Mouse (Mus musculus) neural tube, embryonic 12.5 days (tissue): ENCODE data around the gene Snx30. TPM values are rescaled to one million over a fixed set of nuclear protein-coding genes. Genes with fewer than 3 reads are reported as not detected.
"Not testable (repeated sequence)": the region's sequence is repeated elsewhere in the genome, so short reads cannot be mapped to it uniquely, and the experiment has no call there.

Experiments
- ATAC-seq: fragments of 200-750 bp; cut with Nextera tagmentation; 2 replicates; pipeline ENCODE4 v1.8.0; 2017; ENCODE audit warnings: low read depth, mild to moderate bottlenecking, moderate TSS enrichment, moderate library complexity; ENCODE audit not compliant: low FRiP score
- H3K27ac ChIP-seq: fragments of 300-500 bp; sonication (generic); 2 replicates; pipeline ENCODE4 v1.5.1; 2016
- H3K27me3 ChIP-seq: fragments of 300-500 bp; sonication (generic); replicated peaks from 2 replicates; pipeline ENCODE4 v1.6.1; 2016; ENCODE audit warnings: mild to moderate bottlenecking
- H3K36me3 ChIP-seq: fragments of 300-500 bp; sonication (generic); 2 replicates; pipeline ENCODE4 v1.6.1; 2016; ENCODE audit warnings: mild to moderate bottlenecking
- H3K4me1 ChIP-seq: fragments of 300-500 bp; sonication (generic); 2 replicates; pipeline ENCODE4 v1.6.1; 2016
- H3K4me2 ChIP-seq: fragments of 300-500 bp; sonication (generic); replicated peaks from 2 replicates; pipeline ENCODE4 v1.6.1; 2016; ENCODE audit warnings: mild to moderate bottlenecking
- H3K4me3 ChIP-seq: fragments of 300-500 bp; sonication (generic); 2 replicates; pipeline ENCODE4 v1.5.1; 2016
- H3K9ac ChIP-seq: fragments of 300-500 bp; sonication (generic); 2 replicates; pipeline ENCODE4 v1.6.1; 2016; ENCODE audit warnings: mild to moderate bottlenecking
- H3K9me3 ChIP-seq: fragments of 300-500 bp; sonication (generic); 2 replicates; pipeline ENCODE4 v1.6.1; 2016; ENCODE audit warnings: mild to moderate bottlenecking
- WGBS: fragments of 180-500 bp; shearing (Covaris S2); methylation state at CpG from one replicate; pipeline ENCODE4 v1.1.7; 2016; 5-methylcytosine and 5-hydroxymethylcytosine counted together
- polyA plus RNA-seq: library from polyadenylated mRNA; unstranded; fragments of >200 nt; fragmentation: Nextera tagmentation; extraction: Ambion mirVana; gene quantifications from 2 replicates; pipeline ENCODE4 v1.2.1, GENCODE M21; 2016

The Snx30 gene
- polyA plus RNA-seq, 1 experiment from 2014 or later = 17.1 TPM

- Histone ChIP-seq H3K27me3 (no peaks in the 10 kb centered on the region), H3K9me3 (no peaks in the 10 kb centered on the region), H3K4me1 (peaks cover 9% of the 10 kb centered on the region), H3K9ac (no peak overlapping the region), H3K27ac (no peak overlapping the region), H3K4me3 (no peak overlapping the region), H3K36me3 (peaks cover 13% of the 10 kb centered on the region; the same call in 1 of the 2 replicates), H3K4me2 (no peak overlapping the region)
- ATAC-seq = no peak
- 83% methylated on average over 3 of the region's 3 CpGs for WGBS
These were observed 27.8 kb upstream of the Snx30 start for GRCm38 (mm10) chr4:59777828-59778227.

- no peak overlapping the region for H3K4me3 ChIP-seq
- H3K27me3 ChIP-seq = no peaks in the 10 kb centered on the region
- H3K9ac ChIP-seq = no peak overlapping the region
- no peak overlapping the region for H3K4me2 ChIP-seq
- ATAC-seq = no peak
- H3K4me1 ChIP-seq = peaks cover 11% of the 10 kb centered on the region
- no peaks in the 10 kb centered on the region for H3K36me3 ChIP-seq
- H3K9me3 ChIP-seq = no peaks in the 10 kb centered on the region
- H3K27ac ChIP-seq = no peak overlapping the region
- 31% methylated on average over 1 of the region's 1 CpGs for WGBS
These were observed 25.1 kb upstream of the Snx30 start for GRCm38 (mm10) chr4:59780568-59780967.

GRCm38 (mm10) chr4:59782853-59783684 lies 22.6 kb upstream of the Snx30 start:
- peak overlapping the region; percentile 69 for H3K9ac ChIP-seq
- H3K4me3 ChIP-seq = peak overlapping the region; percentile 73
- H3K9me3 ChIP-seq = no peaks in the 10 kb centered on the region
- WGBS = under 1% methylated on average over 47 of the region's 47 CpGs
- H3K4me1 ChIP-seq = peaks cover 11% of the 10 kb centered on the region
- no peaks in the 10 kb centered on the region for H3K36me3 ChIP-seq
- ATAC-seq = peak; percentile 79
- peak overlapping the region; percentile 15; the same call in 1 of the 2 replicates for H3K27ac ChIP-seq
- peak overlapping the region; percentile 91 for H3K4me2 ChIP-seq
- H3K27me3 ChIP-seq = no peaks in the 10 kb centered on the region

- Histone ChIP-seq H3K4me2 (peak overlapping the region; percentile 91), H3K27me3 (no peaks in the 10 kb centered on the region), H3K9ac (peak overlapping the region; percentile 69), H3K9me3 (no peaks in the 10 kb centered on the region), H3K36me3 (no peaks in the 10 kb centered on the region), H3K4me1 (peaks cover 11% of the 10 kb centered on the region), H3K27ac (peak overlapping the region; percentile 15; the same call in 1 of the 2 replicates), H3K4me3 (peak overlapping the region; percentile 73)
- 1% methylated on average over 36 of the region's 36 CpGs for WGBS
- ATAC-seq = peak; percentile 96
These were observed 21.9 kb upstream of the Snx30 start for GRCm38 (mm10) chr4:59783685-59784279.

GRCm38 (mm10) chr4:59785412-59785811 lies 20.2 kb upstream of the Snx30 start:
- 30% methylated on average over 2 of the region's 2 CpGs for WGBS
- Histone ChIP-seq H3K9ac (no peak overlapping the region), H3K27me3 (no peaks in the 10 kb centered on the region)

GRCm38 (mm10) chr4:59786661-59787060 lies 19.0 kb upstream of the Snx30 start:
- Histone ChIP-seq H3K4me1 (peaks cover 8% of the 10 kb centered on the region), H3K9me3 (no peaks in the 10 kb centered on the region), H3K27ac (no peak overlapping the region), H3K9ac (no peak overlapping the region), H3K4me3 (no peak overlapping the region), H3K4me2 (no peak overlapping the region), H3K36me3 (no peaks in the 10 kb centered on the region), H3K27me3 (no peaks in the 10 kb centered on the region)
- WGBS = 0% methylated on average over 7 of the region's 7 CpGs
- no peak for ATAC-seq

More at GRCm38 (mm10) chr4:59785412-59785811, 20.2 kb upstream of the Snx30 start:
- Histone ChIP-seq H3K4me3 (no peak overlapping the region), H3K4me2 (no peak overlapping the region), H3K36me3 (no peaks in the 10 kb centered on the region), H3K4me1 (peaks cover 11% of the 10 kb centered on the region), H3K27ac (no peak overlapping the region), H3K9me3 (no peaks in the 10 kb centered on the region)
- ATAC-seq = no peak

GRCm38 (mm10) chr4:59787126-59787525 lies 18.5 kb upstream of the Snx30 start:
- Histone ChIP-seq H3K4me3 (no peak overlapping the region), H3K27ac (no peak overlapping the region), H3K27me3 (no peaks in the 10 kb centered on the region), H3K4me1 (peaks cover 6% of the 10 kb centered on the region), H3K9me3 (no peaks in the 10 kb centered on the region), H3K4me2 (no peak overlapping the region), H3K36me3 (no peaks in the 10 kb centered on the region), H3K9ac (no peak overlapping the region)
- no peak for ATAC-seq
- WGBS = 71% methylated on average over 6 of the region's 6 CpGs

- Histone ChIP-seq H3K9ac (no peak overlapping the region), H3K4me1 (no peaks in the 10 kb centered on the region), H3K27ac (no peak overlapping the region), H3K4me3 (no peak overlapping the region), H3K36me3 (no peaks in the 10 kb centered on the region), H3K27me3 (no peaks in the 10 kb centered on the region), H3K9me3 (no peaks in the 10 kb centered on the region), H3K4me2 (no peak overlapping the region)
- ATAC-seq = no peak
These were observed 16.6 kb upstream of the Snx30 start for GRCm38 (mm10) chr4:59789015-59789414.

GRCm38 (mm10) chr4:59793626-59794025 lies 12.0 kb upstream of the Snx30 start:
- H3K27me3 ChIP-seq, H3K36me3 ChIP-seq, H3K4me3 ChIP-seq, H3K27ac ChIP-seq, H3K4me1 ChIP-seq, H3K9me3 ChIP-seq, ATAC-seq, H3K9ac ChIP-seq, H3K4me2 ChIP-seq: not testable (repeated sequence)
- 92% methylated on average over 2 of the region's 2 CpGs for WGBS

- Histone ChIP-seq H3K4me3 (no peak overlapping the region), H3K9ac (no peak overlapping the region), H3K36me3 (no peaks in the 10 kb centered on the region), H3K4me1 (no peaks in the 10 kb centered on the region), H3K4me2 (no peak overlapping the region), H3K27ac (no peak overlapping the region), H3K27me3 (no peaks in the 10 kb centered on the region), H3K9me3 (no peaks in the 10 kb centered on the region)
- ATAC-seq = no peak
- 72% methylated on average over 2 of the region's 2 CpGs for WGBS
These were observed 11.5 kb upstream of the Snx30 start for GRCm38 (mm10) chr4:59794116-59794515.

- Histone ChIP-seq H3K27me3 (no peaks in the 10 kb centered on the region), H3K9me3 (no peaks in the 10 kb centered on the region), H3K4me3 (no peak overlapping the region), H3K36me3 (no peaks in the 10 kb centered on the region), H3K4me2 (no peak overlapping the region), H3K9ac (no peak overlapping the region), H3K27ac (no peak overlapping the region), H3K4me1 (no peaks in the 10 kb centered on the region)
- no peak for ATAC-seq
- WGBS = 88% methylated on average over 2 of the region's 2 CpGs
These were observed 9.7 kb upstream of the Snx30 start for GRCm38 (mm10) chr4:59795788-59796455.

GRCm38 (mm10) chr4:59800181-59800580 lies 5.5 kb upstream of the Snx30 start:
- ATAC-seq = no peak
- Histone ChIP-seq H3K27me3 (no peaks in the 10 kb centered on the region), H3K9me3 (no peaks in the 10 kb centered on the region), H3K36me3 (no peaks in the 10 kb centered on the region), H3K4me2 (no peak overlapping the region), H3K4me1 (no peaks in the 10 kb centered on the region), H3K9ac (no peak overlapping the region), H3K27ac (no peak overlapping the region), H3K4me3 (no peak overlapping the region)
- WGBS = 88% methylated on average over 5 of the region's 5 CpGs
